In genomic region chr6:54333116-54333651, GRCm38 (mm10) we compare ENCODE assay signal across 14 mouse cellular contexts. TPM values are rescaled to one million over a fixed set of nuclear protein-coding genes. Genes with fewer than 3 reads are reported as not detected.
DNase-seq lines count a peak whose midpoint lies in the region; ATAC-seq lines count a peak whose summit lies in the region.
"Had no signal": no experiment of that assay in that cellular context is flagged by ENCODE, and none has a peak within 500 bp of the region (broad histone marks: within the 10 kb centered on the region; RNA-seq: fewer than 3 reads in every experiment).

No protein-coding gene starts in this region.

- no peaks in the 10 kb centered on the region for H3K36me3 ChIP-seq in embryonic facial prominence, embryonic 13.5 days
- no peaks in the 10 kb centered on the region for H3K36me3 ChIP-seq in embryonic facial prominence, embryonic 10.5 days (replicated peaks)
- H3K36me3 ChIP-seq in kidney, embryonic 15.5 days, result no peaks in the 10 kb centered on the region
- no peaks in the 10 kb centered on the region for H3K36me3 ChIP-seq in forebrain, embryonic 15.5 days
- H3K36me3 ChIP-seq: heart, embryonic 13.5 days; limb, embryonic 15.5 days; neural tube, embryonic 15.5 days had no signal

- no peak overlapping the region for H3K4me3 ChIP-seq in embryonic facial prominence, embryonic 13.5 days
- H3K4me3 ChIP-seq in embryonic facial prominence, embryonic 10.5 days, result no peak overlapping the region
- H3K4me3 ChIP-seq in kidney, embryonic 15.5 days (replicated peaks), result no peak overlapping the region
- H3K4me3 ChIP-seq in forebrain, embryonic 15.5 days, result no peak overlapping the region
- H3K4me3 ChIP-seq: heart, embryonic 13.5 days; limb, embryonic 15.5 days; neural tube, embryonic 15.5 days had no signal

- no peak overlapping the region for H3K27ac ChIP-seq in embryonic facial prominence, embryonic 13.5 days
- H3K27ac ChIP-seq in embryonic facial prominence, embryonic 10.5 days (replicated peaks), result no peak overlapping the region
- peak overlapping the region; percentile 45 for H3K27ac ChIP-seq in kidney, embryonic 15.5 days
- no peak overlapping the region for H3K27ac ChIP-seq in forebrain, embryonic 15.5 days (replicated peaks)
- H3K27ac ChIP-seq: heart, embryonic 13.5 days; limb, embryonic 15.5 days; neural tube, embryonic 15.5 days had no signal

- 40% methylated on average over 11 of the region's 11 CpGs for WGBS in embryonic facial prominence, embryonic 13.5 days
- WGBS in embryonic facial prominence, embryonic 10.5 days, result 42% methylated on average over 11 of the region's 11 CpGs
- WGBS in kidney, embryonic 15.5 days, result 52% methylated on average over 11 of the region's 11 CpGs
- WGBS in forebrain, embryonic 15.5 days, result 52% methylated on average over 11 of the region's 11 CpGs

- no peak overlapping the region for H3K4me2 ChIP-seq in embryonic facial prominence, embryonic 13.5 days
- no peak overlapping the region for H3K4me2 ChIP-seq in kidney, embryonic 15.5 days
- no peak overlapping the region for H3K4me2 ChIP-seq in forebrain, embryonic 15.5 days (replicated peaks)
- H3K4me2 ChIP-seq: heart, embryonic 13.5 days; limb, embryonic 15.5 days; lung, embryonic 14.5 days; neural tube, embryonic 15.5 days had no signal

- DNase-seq in embryonic facial prominence, embryonic 10.5 days (ENCODE audit: low spot score), result no peak
- DNase-seq in kidney, adult 9 months, result no peak
- peak; percentile 16 for DNase-seq in adipocyte (ENCODE audit: low spot score)
- DNase-seq in kidney, postnatal 4 days, result peak; percentile 19 to 37
- DNase-seq in lung, adult 18-20 months, result no peak
- DNase-seq: adrenal gland, postnatal 10 days; lung, embryonic 14.5 days; thymus, postnatal 14 days had no signal

- peaks cover 54% of the 10 kb centered on the region for H3K27me3 ChIP-seq in embryonic facial prominence, embryonic 13.5 days
- peaks cover 51% of the 10 kb centered on the region for H3K27me3 ChIP-seq in embryonic facial prominence, embryonic 10.5 days (replicated peaks; ENCODE audit: low read depth, poor library complexity, severe bottlenecking)
- H3K27me3 ChIP-seq in kidney, embryonic 15.5 days, result peaks cover 10% of the 10 kb centered on the region; the same call in 1 of the 2 replicates
- peaks cover 11% of the 10 kb centered on the region for H3K27me3 ChIP-seq in forebrain, embryonic 15.5 days

- no peak for ATAC-seq in embryonic facial prominence, embryonic 13.5 days (ENCODE audit: insufficient number of reproducible peaks, insufficient read depth, low FRiP score, low TSS enrichment, low read depth)
- ATAC-seq in kidney, embryonic 15.5 days (replicated peaks; ENCODE audit: low FRiP score), result no peak
- no peak for ATAC-seq in forebrain, embryonic 15.5 days (replicated peaks)

- peaks cover 19% of the 10 kb centered on the region for H3K4me1 ChIP-seq in embryonic facial prominence, embryonic 13.5 days
- H3K4me1 ChIP-seq in embryonic facial prominence, embryonic 10.5 days, result peaks cover 28% of the 10 kb centered on the region
- peaks cover 47% of the 10 kb centered on the region for H3K4me1 ChIP-seq in kidney, embryonic 15.5 days
- H3K4me1 ChIP-seq in forebrain, embryonic 15.5 days, result peaks cover 38% of the 10 kb centered on the region

- H3K9me3 ChIP-seq in embryonic facial prominence, embryonic 13.5 days, result no peaks in the 10 kb centered on the region
- H3K9me3 ChIP-seq in embryonic facial prominence, embryonic 10.5 days, result no peaks in the 10 kb centered on the region
- H3K9me3 ChIP-seq in kidney, embryonic 15.5 days (replicated peaks), result no peaks in the 10 kb centered on the region
- no peaks in the 10 kb centered on the region for H3K9me3 ChIP-seq in forebrain, embryonic 15.5 days
- H3K9me3 ChIP-seq: heart, embryonic 13.5 days; limb, embryonic 15.5 days; neural tube, embryonic 15.5 days had no signal

- H3K9ac ChIP-seq in embryonic facial prominence, embryonic 13.5 days, result 0 out of 2 replicates have a peak overlapping the region, but pooled peaks have one; percentile 16
- H3K9ac ChIP-seq in kidney, embryonic 15.5 days, result no peak overlapping the region
- H3K9ac ChIP-seq in forebrain, embryonic 15.5 days (replicated peaks), result no peak overlapping the region
- H3K9ac ChIP-seq: heart, embryonic 13.5 days; limb, embryonic 15.5 days; lung, embryonic 14.5 days; neural tube, embryonic 15.5 days had no signal

RNA-seq across cellular contexts. Expression of gene Prr15, which starts 7.5 kb away (rescaled TPM):
- polyA plus RNA-seq in embryonic facial prominence, embryonic 13.5 days (2015; fragmentation: Nextera tagmentation; extraction: Ambion mirVana), result 1.3 and 3.6 TPM in 2 replicates
- polyA plus RNA-seq in embryonic facial prominence, embryonic 10.5 days (2016; fragmentation: Nextera tagmentation; extraction: Ambion mirVana), result 2.9 and 3.6 TPM in 2 replicates
- polyA plus RNA-seq in kidney, embryonic 15.5 days (2015; fragmentation: Nextera tagmentation; extraction: Ambion mirVana), result 7.3 TPM in 2 replicates
- polyA plus RNA-seq in forebrain, embryonic 15.5 days (2015; fragmentation: Nextera tagmentation; extraction: Ambion mirVana), result 2.4 and 3.2 TPM in 2 replicates

Comparison
In these comparisons a context has a peak if more than half of its experiments do, and no peak if none do; other contexts are left out.
1. DNase-seq: peak in adipocyte (single experiment) and kidney, postnatal 4 days (2 of 2); none in embryonic facial prominence, embryonic 10.5 days (single experiment), kidney, adult 9 months (single experiment) and lung, adult 18-20 months (0 of 2).